Mouse (Mus musculus): ENCODE measurements around the gene Paqr5.

Gene Paqr5

DNA sequence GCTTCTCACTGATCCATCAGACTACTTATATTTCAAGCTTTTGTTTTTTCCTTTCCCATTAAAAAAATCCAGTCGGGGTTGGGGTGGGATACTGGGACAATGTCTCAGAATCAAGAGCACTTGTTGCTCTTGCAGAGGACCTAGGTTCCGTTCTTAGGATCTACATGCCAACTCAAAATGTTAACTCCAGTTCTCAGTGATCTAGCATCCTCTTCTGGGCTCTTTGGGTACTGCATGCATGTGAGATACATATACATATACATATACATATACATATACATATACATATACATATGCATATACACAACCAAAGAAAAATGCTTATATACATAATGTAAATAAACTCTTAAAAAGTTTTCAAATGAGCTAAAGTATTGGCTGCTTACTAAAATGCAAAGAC, 46.7 kb downstream of the Paqr5 start:
- Histone ChIP-seq H3K4me3 (replicated peaks; ENCODE audit: low read length) (no peak overlapping the region), H3K27me3 (ENCODE audit: insufficient read depth, low read length) (no peaks in the 10 kb centered on the region), H3K36me3 (ENCODE audit: insufficient read depth, low read length) (no peaks in the 10 kb centered on the region), H3K9me3 (ENCODE audit: low read length) (no peaks in the 10 kb centered on the region), H3K4me1 (replicated peaks; ENCODE audit: low read depth, low read length) (peaks cover 12% of the 10 kb centered on the region)
- TF ChIP-seq POU5F1 (IDR thresholded peaks at IDR 0.05; ENCODE audit: borderline replicate concordance, low read length) (no peak; the same call in 1 of the 2 replicates), NANOG (IDR thresholded peaks at IDR 0.05; ENCODE audit: borderline replicate concordance, low read length) (no peak), CTCF (conservative IDR thresholded peaks at IDR 0.05; ENCODE audit: low read length) (peak; percentile 91)

DNA sequence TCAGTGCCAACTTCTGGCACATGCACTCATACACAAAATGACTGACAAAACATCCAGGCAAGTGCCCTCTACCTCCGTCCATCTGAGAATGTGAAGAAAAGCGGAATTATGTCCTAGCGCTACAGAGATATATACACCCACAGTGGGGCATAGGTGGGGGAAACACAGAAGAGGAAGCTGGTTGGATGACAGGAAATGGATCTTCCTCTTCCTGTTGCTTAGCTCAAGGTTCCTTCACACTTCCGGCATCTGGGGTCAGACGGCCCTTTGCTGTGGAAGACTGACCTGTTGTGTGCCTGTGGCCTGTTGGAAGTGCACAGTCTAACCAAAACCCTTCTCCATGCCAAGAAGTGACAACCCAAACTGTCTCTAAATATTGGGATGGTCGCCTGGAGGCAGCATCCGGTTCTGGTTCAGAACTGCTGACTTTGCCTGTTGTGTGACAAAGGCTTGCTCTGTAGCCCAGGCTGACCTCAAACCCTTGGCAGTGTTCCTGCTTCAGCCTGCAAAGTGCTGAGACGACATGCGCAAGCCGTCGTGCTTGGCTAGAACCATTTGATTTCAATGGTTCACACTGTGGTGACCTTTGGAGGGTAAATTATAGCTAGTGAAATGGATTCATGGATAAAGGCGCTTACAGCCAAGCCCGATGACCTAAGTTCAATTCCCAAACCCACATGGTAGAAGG, 49.3 kb downstream of the Paqr5 start:
- Histone ChIP-seq H3K9me3 (ENCODE audit: low read length) (no peaks in the 10 kb centered on the region), H3K4me1 (replicated peaks; ENCODE audit: low read depth, low read length) (peaks cover 7% of the 10 kb centered on the region), H3K27me3 (ENCODE audit: insufficient read depth, low read length) (0 out of 2 replicates have a peak, but pooled peaks cover 5% of the 10 kb centered on the region), H3K4me3 (replicated peaks; ENCODE audit: low read length) (no peak overlapping the region), H3K36me3 (ENCODE audit: insufficient read depth, low read length) (no peaks in the 10 kb centered on the region)
- no peak for TF ChIP-seq NANOG (IDR thresholded peaks at IDR 0.05; ENCODE audit: borderline replicate concordance, low read length)
- TF ChIP-seq CTCF (conservative IDR thresholded peaks at IDR 0.05; ENCODE audit: low read length): no peak

DNA sequence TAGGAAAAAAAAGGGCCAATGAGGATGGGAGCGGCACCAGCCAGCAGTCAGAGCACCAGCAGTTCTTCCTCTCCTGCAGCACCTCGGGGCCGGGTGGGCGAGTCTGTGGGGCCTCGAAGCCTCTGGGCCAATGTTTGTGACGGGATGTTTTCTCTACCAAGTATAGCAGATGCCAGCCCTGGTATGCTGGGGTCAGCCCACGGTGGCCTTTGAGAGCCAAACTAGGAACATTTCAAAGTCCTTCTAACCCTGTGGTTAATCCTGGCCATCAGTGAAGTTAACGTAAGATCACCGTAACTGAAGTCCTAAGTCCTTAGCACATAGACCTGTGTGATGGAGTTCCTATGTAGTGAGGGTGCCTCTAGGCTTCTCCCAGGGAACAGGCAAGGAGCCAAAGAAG, 54.6 kb downstream of the Paqr5 start:
- no peaks in the 10 kb centered on the region for H3K9me3 ChIP-seq (ENCODE audit: low read length)
- peaks cover 21% of the 10 kb centered on the region for H3K27me3 ChIP-seq (ENCODE audit: insufficient read depth, low read length)
- no peaks in the 10 kb centered on the region for H3K36me3 ChIP-seq (ENCODE audit: insufficient read depth, low read length)
- H3K4me1 ChIP-seq (replicated peaks; ENCODE audit: low read depth, low read length): peaks cover 14% of the 10 kb centered on the region
- TF ChIP-seq NANOG (IDR thresholded peaks at IDR 0.05; ENCODE audit: borderline replicate concordance, low read length): no peak
- no peak for TF ChIP-seq POU5F1 (IDR thresholded peaks at IDR 0.05; ENCODE audit: borderline replicate concordance, low read length)
- no peak for TF ChIP-seq CTCF (conservative IDR thresholded peaks at IDR 0.05; ENCODE audit: low read length)
- H3K4me3 ChIP-seq (replicated peaks; ENCODE audit: low read length): no peak overlapping the region

DNA sequence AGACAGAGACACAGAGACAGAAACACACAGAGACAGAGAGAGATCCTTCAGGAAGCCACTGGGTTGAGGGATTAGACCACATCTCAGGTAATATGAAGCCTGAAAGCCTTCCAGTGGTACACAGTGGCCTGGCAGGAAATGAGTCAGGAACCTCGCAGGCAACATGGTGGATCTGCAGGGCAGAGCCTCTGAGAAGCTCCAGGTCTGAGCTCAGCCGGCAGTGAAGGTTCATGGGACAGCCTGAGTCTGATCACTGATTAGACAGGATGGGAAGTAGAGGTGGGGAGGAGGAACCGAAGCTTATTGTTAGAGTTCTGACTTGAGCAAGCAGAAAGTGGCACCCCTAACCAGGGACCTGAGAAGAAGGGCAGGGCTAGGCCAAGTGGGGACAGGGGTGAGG, 55.6 kb downstream of the Paqr5 start:
- peaks cover 21% of the 10 kb centered on the region for H3K27me3 ChIP-seq (ENCODE audit: insufficient read depth, low read length)
- TF ChIP-seq CTCF (conservative IDR thresholded peaks at IDR 0.05; ENCODE audit: low read length): no peak
- no peak for TF ChIP-seq NANOG (IDR thresholded peaks at IDR 0.05; ENCODE audit: borderline replicate concordance, low read length)
- TF ChIP-seq POU5F1 (IDR thresholded peaks at IDR 0.05; ENCODE audit: borderline replicate concordance, low read length): no peak
- no peak overlapping the region for H3K4me3 ChIP-seq (replicated peaks; ENCODE audit: low read length)

DNA sequence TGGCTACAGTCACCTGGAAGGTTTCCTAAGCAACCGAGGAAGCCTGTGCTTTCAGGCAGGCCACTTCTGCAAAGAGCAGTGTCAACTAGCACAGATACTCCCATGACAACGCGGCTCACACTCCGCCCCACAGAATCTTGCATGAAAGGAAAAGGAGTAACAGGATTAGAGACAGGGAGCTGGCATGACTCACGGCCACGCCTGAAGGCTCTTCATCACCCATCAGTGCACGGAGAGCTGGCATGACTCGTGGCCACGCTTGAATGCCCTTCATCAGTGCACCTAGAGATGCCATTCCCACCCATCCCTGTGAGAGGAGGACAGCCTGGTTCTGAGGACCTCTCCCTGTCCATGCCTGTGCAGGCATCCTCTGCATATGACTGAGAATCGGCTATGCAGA, 59.3 kb downstream of the Paqr5 start:
- TF ChIP-seq CTCF (conservative IDR thresholded peaks at IDR 0.05; ENCODE audit: low read length): no peak
- H3K9me3 ChIP-seq (ENCODE audit: low read length): no peaks in the 10 kb centered on the region
- H3K27me3 ChIP-seq (ENCODE audit: insufficient read depth, low read length): peaks cover 16% of the 10 kb centered on the region
- no peak overlapping the region for H3K4me3 ChIP-seq (replicated peaks; ENCODE audit: low read length)
- no peaks in the 10 kb centered on the region for H3K36me3 ChIP-seq (ENCODE audit: insufficient read depth, low read length)
- H3K4me1 ChIP-seq (replicated peaks; ENCODE audit: low read depth, low read length): peaks cover 13% of the 10 kb centered on the region

More for the DNA sequence above, 55.6 kb downstream of the Paqr5 start:
- H3K9me3 ChIP-seq (ENCODE audit: low read length): no peaks in the 10 kb centered on the region
- peaks cover 14% of the 10 kb centered on the region for H3K4me1 ChIP-seq (replicated peaks; ENCODE audit: low read depth, low read length)
- H3K36me3 ChIP-seq (ENCODE audit: insufficient read depth, low read length): no peaks in the 10 kb centered on the region

DNA sequence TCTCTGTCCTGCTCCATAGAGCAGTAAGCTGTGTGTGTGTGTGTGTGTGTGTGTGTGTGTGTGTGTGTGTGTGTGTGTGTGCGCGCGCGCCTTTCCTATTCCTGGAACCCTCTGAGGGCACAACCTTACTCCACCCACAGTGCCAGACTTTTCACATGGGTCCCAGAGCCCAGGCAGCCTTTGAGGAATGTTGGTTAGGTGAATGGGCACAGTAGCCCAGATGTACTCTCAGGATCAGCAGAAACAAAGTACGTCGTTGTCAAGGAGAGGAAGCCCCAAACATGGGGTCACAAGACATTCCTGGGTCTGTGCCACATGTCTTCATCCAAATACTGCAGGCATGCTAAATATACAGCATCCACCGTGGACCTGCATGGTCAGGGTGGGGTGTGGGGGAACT, 60.7 kb downstream of the Paqr5 start:
- no peaks in the 10 kb centered on the region for H3K36me3 ChIP-seq (ENCODE audit: insufficient read depth, low read length)
- H3K4me1 ChIP-seq (replicated peaks; ENCODE audit: low read depth, low read length): peaks cover 6% of the 10 kb centered on the region
- no peak for TF ChIP-seq NANOG (IDR thresholded peaks at IDR 0.05; ENCODE audit: borderline replicate concordance, low read length)
- TF ChIP-seq CTCF (conservative IDR thresholded peaks at IDR 0.05; ENCODE audit: low read length): no peak
- no peak for TF ChIP-seq POU5F1 (IDR thresholded peaks at IDR 0.05; ENCODE audit: borderline replicate concordance, low read length)
- H3K9me3 ChIP-seq (ENCODE audit: low read length): no peaks in the 10 kb centered on the region
- peaks cover 16% of the 10 kb centered on the region for H3K27me3 ChIP-seq (ENCODE audit: insufficient read depth, low read length)
- H3K4me3 ChIP-seq (replicated peaks; ENCODE audit: low read length): no peak overlapping the region

DNA sequence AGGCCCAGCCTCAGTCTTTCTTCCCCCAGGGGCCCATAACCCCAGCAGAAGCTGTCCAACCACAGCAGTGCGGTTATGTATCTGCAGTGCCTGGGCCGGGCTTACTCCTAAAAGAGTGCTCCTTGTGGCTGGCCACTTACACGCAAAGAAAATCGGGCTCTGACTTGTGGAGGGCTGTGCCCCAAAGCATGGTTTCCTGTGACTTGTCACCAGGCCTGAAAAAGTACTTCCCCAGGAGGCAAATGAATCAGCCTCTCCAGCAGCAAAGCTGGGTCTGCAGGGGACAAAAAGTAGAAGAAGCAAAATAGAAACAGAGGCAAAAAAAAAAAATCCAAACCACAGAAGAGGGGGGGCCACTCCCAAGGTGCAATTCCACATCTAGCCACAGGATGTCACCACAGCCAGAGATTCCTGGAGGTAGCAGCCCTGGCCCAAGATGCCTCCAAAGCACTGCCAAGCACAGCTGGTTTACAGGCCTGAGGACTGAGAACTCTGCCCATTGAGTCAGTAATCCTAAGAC, 61.2 kb downstream of the Paqr5 start:
- Histone ChIP-seq H3K9me3 (ENCODE audit: low read length) (no peaks in the 10 kb centered on the region), H3K27me3 (ENCODE audit: insufficient read depth, low read length) (peaks cover 11% of the 10 kb centered on the region), H3K4me3 (replicated peaks; ENCODE audit: low read length) (no peak overlapping the region), H3K4me1 (replicated peaks; ENCODE audit: low read depth, low read length) (peaks cover 6% of the 10 kb centered on the region), H3K36me3 (ENCODE audit: insufficient read depth, low read length) (no peaks in the 10 kb centered on the region)
- TF ChIP-seq POU5F1 (IDR thresholded peaks at IDR 0.05; ENCODE audit: borderline replicate concordance, low read length) (no peak), CTCF (conservative IDR thresholded peaks at IDR 0.05; ENCODE audit: low read length) (peak; percentile 93), NANOG (IDR thresholded peaks at IDR 0.05; ENCODE audit: borderline replicate concordance, low read length) (no peak)

DNA sequence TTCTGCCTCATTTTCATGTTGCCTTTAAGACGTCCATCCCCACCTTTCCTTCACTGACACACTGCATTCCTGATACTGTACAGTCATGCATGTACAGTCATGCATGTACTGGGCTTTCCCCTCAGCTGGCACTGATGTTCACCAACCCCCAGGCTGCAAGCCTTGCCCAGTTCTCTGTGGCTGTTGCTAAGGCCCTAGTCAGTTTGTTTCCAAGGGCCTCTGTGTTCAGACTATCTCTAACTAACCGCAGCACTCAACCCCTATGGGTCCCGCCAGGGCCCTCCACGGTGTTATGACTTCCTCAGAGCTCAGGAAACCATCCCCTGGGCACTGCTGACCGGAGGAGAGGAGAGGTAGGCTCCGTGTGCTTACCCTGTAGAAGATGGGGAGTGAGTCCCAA, 63.3 kb downstream of the Paqr5 start:
- H3K4me3 ChIP-seq (replicated peaks; ENCODE audit: low read length): no peak overlapping the region
- H3K4me1 ChIP-seq (replicated peaks; ENCODE audit: low read depth, low read length): peaks cover 6% of the 10 kb centered on the region
- no peaks in the 10 kb centered on the region for H3K36me3 ChIP-seq (ENCODE audit: insufficient read depth, low read length)
- H3K9me3 ChIP-seq (ENCODE audit: low read length): no peaks in the 10 kb centered on the region
- no peak for TF ChIP-seq CTCF (conservative IDR thresholded peaks at IDR 0.05; ENCODE audit: low read length)
- TF ChIP-seq NANOG (IDR thresholded peaks at IDR 0.05; ENCODE audit: borderline replicate concordance, low read length): no peak
- no peak for TF ChIP-seq POU5F1 (IDR thresholded peaks at IDR 0.05; ENCODE audit: borderline replicate concordance, low read length)
- H3K27me3 ChIP-seq (ENCODE audit: insufficient read depth, low read length): peaks cover 7% of the 10 kb centered on the region; the same call in 1 of the 2 replicates

DNA sequence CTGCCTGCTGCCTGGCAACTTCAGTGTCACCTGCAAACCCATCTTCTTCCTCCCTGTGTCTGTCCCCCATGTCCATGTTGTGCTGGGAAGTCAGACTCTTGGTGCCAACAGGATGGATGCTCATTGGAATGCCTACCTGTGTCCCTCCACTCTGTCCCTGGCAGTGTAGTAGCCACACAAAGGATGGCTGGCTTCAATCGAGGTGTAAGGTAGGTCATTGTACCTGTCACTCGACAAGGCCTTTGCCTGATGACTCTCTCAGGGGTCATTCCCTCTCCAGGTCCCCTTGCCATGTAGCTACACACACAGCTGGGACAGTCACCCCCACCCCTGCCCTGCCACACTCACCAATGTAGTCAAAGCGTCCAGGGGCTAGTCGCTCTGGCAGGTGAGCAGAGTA, 65.5 kb downstream of the Paqr5 start:
- TF ChIP-seq POU5F1 (IDR thresholded peaks at IDR 0.05; ENCODE audit: borderline replicate concordance, low read length): no peak
- TF ChIP-seq CTCF (conservative IDR thresholded peaks at IDR 0.05; ENCODE audit: low read length): no peak
- TF ChIP-seq NANOG (IDR thresholded peaks at IDR 0.05; ENCODE audit: borderline replicate concordance, low read length): no peak
- Histone ChIP-seq H3K36me3 (ENCODE audit: insufficient read depth, low read length) (no peaks in the 10 kb centered on the region), H3K4me1 (replicated peaks; ENCODE audit: low read depth, low read length) (peaks cover 6% of the 10 kb centered on the region), H3K4me3 (replicated peaks; ENCODE audit: low read length) (no peak overlapping the region), H3K27me3 (ENCODE audit: insufficient read depth, low read length) (peaks cover 7% of the 10 kb centered on the region; the same call in 1 of the 2 replicates), H3K9me3 (ENCODE audit: low read length) (no peaks in the 10 kb centered on the region)
